Mouse (Mus musculus): ENCODE measurements around the gene Slc35g2. TPM values are rescaled to one million over a fixed set of nuclear protein-coding genes. Genes with fewer than 3 reads are reported as not detected.

Gene Slc35g2
- polyA plus RNA-seq, 1 experiment from 2014 or later = 7.5 TPM

- DNase-seq (ENCODE audit: low spot score) = no peak
- Histone ChIP-seq H3K36me3 (ENCODE audit: control insufficient read depth, insufficient read depth, low read length) (no peaks in the 10 kb centered on the region), H3K27me3 (ENCODE audit: control insufficient read depth, insufficient read depth, low read length) (no peaks in the 10 kb centered on the region), H3K4me3 (ENCODE audit: low read depth, low read length) (no peak overlapping the region), H3K27ac (ENCODE audit: low read depth, low read length) (no peak overlapping the region), H3K4me1 (replicated peaks; ENCODE audit: control insufficient read depth, insufficient read depth, low read length) (peaks cover 4% of the 10 kb centered on the region; the same call in 1 of the 2 replicates), H3K9ac (ENCODE audit: low read length) (no peak overlapping the region), H3K4me2 (ENCODE audit: low read depth, low read length, severe bottlenecking) (no peak overlapping the region), H3K9me3 (ENCODE audit: control insufficient read depth, low read length) (no peaks in the 10 kb centered on the region)
- 84% methylated on average over 2 of the region's 2 CpGs for WGBS
- ATAC-seq (replicated peaks; ENCODE audit: low FRiP score) = no peak
These were observed 2.4 kb upstream of the Slc35g2 start for GRCm38 (mm10) chr9:100573300-100573699.

- H3K4me3 ChIP-seq (ENCODE audit: low read depth, low read length) = no peak overlapping the region
These were observed 621 bp upstream of the Slc35g2 start for GRCm38 (mm10) chr9:100571511-100571910.

GRCm38 (mm10) chr9:100569798-100570625 lies 878 bp downstream of the Slc35g2 start:
- peak; percentile 70 for DNase-seq (ENCODE audit: low spot score)
- Histone ChIP-seq H3K27ac (ENCODE audit: low read depth, low read length) (no peak overlapping the region), H3K9ac (ENCODE audit: low read length) (peak overlapping the region; percentile 71), H3K4me2 (ENCODE audit: low read depth, low read length, severe bottlenecking) (peak overlapping the region; percentile 88), H3K9me3 (ENCODE audit: control insufficient read depth, low read length) (no peaks in the 10 kb centered on the region), H3K4me3 (ENCODE audit: low read depth, low read length) (peak overlapping the region; percentile 59), H3K27me3 (ENCODE audit: control insufficient read depth, insufficient read depth, low read length) (no peaks in the 10 kb centered on the region), H3K36me3 (ENCODE audit: control insufficient read depth, insufficient read depth, low read length) (no peaks in the 10 kb centered on the region), H3K4me1 (replicated peaks; ENCODE audit: control insufficient read depth, insufficient read depth, low read length) (peaks cover 4% of the 10 kb centered on the region; the same call in 1 of the 2 replicates)
- peak; percentile 61 for ATAC-seq (replicated peaks; ENCODE audit: low FRiP score)
- WGBS = 13% methylated on average over 32 of the region's 32 CpGs

More at GRCm38 (mm10) chr9:100571511-100571910, 621 bp upstream of the Slc35g2 start:
- H3K9me3 ChIP-seq (ENCODE audit: control insufficient read depth, low read length) = no peaks in the 10 kb centered on the region
- H3K4me1 ChIP-seq (replicated peaks; ENCODE audit: control insufficient read depth, insufficient read depth, low read length) = peaks cover 4% of the 10 kb centered on the region; the same call in 1 of the 2 replicates
- H3K9ac ChIP-seq (ENCODE audit: low read length) = no peak overlapping the region
- peak overlapping the region; percentile 88; the same call in 1 of the 2 replicates for H3K4me2 ChIP-seq (ENCODE audit: low read depth, low read length, severe bottlenecking)
- 86% methylated on average over 1 of the region's 1 CpGs for WGBS
- no peak overlapping the region for H3K27ac ChIP-seq (ENCODE audit: low read depth, low read length)
- no peaks in the 10 kb centered on the region for H3K36me3 ChIP-seq (ENCODE audit: control insufficient read depth, insufficient read depth, low read length)
- DNase-seq (ENCODE audit: low spot score) (no peak), ATAC-seq (replicated peaks; ENCODE audit: low FRiP score) (0 out of 2 replicates have a peak, but pooled peaks have one; percentile 1)
- no peaks in the 10 kb centered on the region for H3K27me3 ChIP-seq (ENCODE audit: control insufficient read depth, insufficient read depth, low read length)

GRCm38 (mm10) chr9:100560251-100560890 lies 10.5 kb downstream of the Slc35g2 start:
- H3K27ac ChIP-seq (ENCODE audit: low read depth, low read length) = no peak overlapping the region
- WGBS = 90% methylated on average over 10 of the region's 10 CpGs
- no peaks in the 10 kb centered on the region for H3K4me1 ChIP-seq (replicated peaks; ENCODE audit: control insufficient read depth, insufficient read depth, low read length)
- no peak for ATAC-seq (replicated peaks; ENCODE audit: low FRiP score)
- no peak overlapping the region for H3K4me2 ChIP-seq (ENCODE audit: low read depth, low read length, severe bottlenecking)
- DNase-seq (ENCODE audit: low spot score) = no peak
- no peaks in the 10 kb centered on the region for H3K27me3 ChIP-seq (ENCODE audit: control insufficient read depth, insufficient read depth, low read length)
- no peak overlapping the region for H3K9ac ChIP-seq (ENCODE audit: low read length)
- no peaks in the 10 kb centered on the region for H3K36me3 ChIP-seq (ENCODE audit: control insufficient read depth, insufficient read depth, low read length)
- H3K4me3 ChIP-seq (ENCODE audit: low read depth, low read length) = no peak overlapping the region
- H3K9me3 ChIP-seq (ENCODE audit: control insufficient read depth, low read length) = no peaks in the 10 kb centered on the region

GRCm38 (mm10) chr9:100558991-100559390 lies 11.9 kb downstream of the Slc35g2 start:
- no peak for DNase-seq (ENCODE audit: low spot score)
- H3K4me2 ChIP-seq (ENCODE audit: low read depth, low read length, severe bottlenecking) = no peak overlapping the region
- H3K9me3 ChIP-seq (ENCODE audit: control insufficient read depth, low read length) = no peaks in the 10 kb centered on the region
- no peaks in the 10 kb centered on the region for H3K27me3 ChIP-seq (ENCODE audit: control insufficient read depth, insufficient read depth, low read length)
- H3K36me3 ChIP-seq (ENCODE audit: control insufficient read depth, insufficient read depth, low read length) = no peaks in the 10 kb centered on the region
- ATAC-seq (replicated peaks; ENCODE audit: low FRiP score) = no peak
- no peaks in the 10 kb centered on the region for H3K4me1 ChIP-seq (replicated peaks; ENCODE audit: control insufficient read depth, insufficient read depth, low read length)
- H3K9ac ChIP-seq (ENCODE audit: low read length) = no peak overlapping the region
- H3K4me3 ChIP-seq (ENCODE audit: low read depth, low read length) = no peak overlapping the region
- no peak overlapping the region for H3K27ac ChIP-seq (ENCODE audit: low read depth, low read length)

GRCm38 (mm10) chr9:100558023-100558573 lies 12.8 kb downstream of the Slc35g2 start:
- Histone ChIP-seq H3K36me3 (ENCODE audit: control insufficient read depth, insufficient read depth, low read length) (no peaks in the 10 kb centered on the region), H3K4me1 (replicated peaks; ENCODE audit: control insufficient read depth, insufficient read depth, low read length) (no peaks in the 10 kb centered on the region), H3K9me3 (ENCODE audit: control insufficient read depth, low read length) (no peaks in the 10 kb centered on the region), H3K4me3 (ENCODE audit: low read depth, low read length) (no peak overlapping the region), H3K9ac (ENCODE audit: low read length) (no peak overlapping the region), H3K27me3 (ENCODE audit: control insufficient read depth, insufficient read depth, low read length) (no peaks in the 10 kb centered on the region), H3K27ac (ENCODE audit: low read depth, low read length) (no peak overlapping the region), H3K4me2 (ENCODE audit: low read depth, low read length, severe bottlenecking) (no peak overlapping the region)
- WGBS = 77% methylated on average over 4 of the region's 4 CpGs
- DNase-seq (ENCODE audit: low spot score) (no peak), ATAC-seq (replicated peaks; ENCODE audit: low FRiP score) (no peak)

DNA sequence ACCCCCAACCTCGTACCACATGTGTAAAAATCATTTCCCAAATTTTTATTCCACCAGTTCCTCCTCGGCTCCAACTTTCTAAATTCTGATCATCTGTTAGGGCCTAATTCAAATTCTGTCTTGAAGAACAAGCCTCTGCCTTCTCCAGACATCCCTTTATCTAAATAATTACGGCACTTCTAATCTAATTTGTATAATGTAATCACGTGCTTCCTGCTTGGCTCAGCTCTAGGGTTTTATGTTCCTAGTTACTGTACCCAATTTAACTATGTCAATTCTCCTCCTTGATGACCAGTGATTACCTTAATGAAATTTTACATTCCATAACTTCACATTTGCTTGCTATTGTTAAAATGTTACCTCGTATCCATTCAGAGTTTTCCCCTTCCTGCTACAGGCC lies 15.2 kb downstream of the Slc35g2 start:
- no peak overlapping the region for H3K4me2 ChIP-seq (ENCODE audit: low read depth, low read length, severe bottlenecking)

DNA sequence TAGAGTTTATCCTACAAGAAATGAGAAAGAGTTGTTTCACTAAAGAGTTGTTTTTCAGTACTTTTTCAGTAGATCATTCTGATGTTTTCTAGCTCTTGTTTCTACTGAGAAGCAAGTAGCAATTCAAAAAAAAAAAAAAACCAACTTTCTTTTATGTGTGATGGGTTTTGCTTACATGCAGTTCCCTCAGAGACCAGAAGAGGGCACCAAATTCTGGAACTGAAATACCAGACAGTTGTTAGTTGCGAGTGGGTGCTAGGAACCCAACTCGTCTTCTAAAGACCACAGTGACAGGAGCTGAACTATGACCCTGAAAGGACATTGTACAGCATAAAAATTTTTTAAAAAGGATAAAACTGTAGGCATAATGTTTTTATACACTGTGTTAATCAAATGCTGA lies 22.6 kb downstream of the Slc35g2 start:
- DNase-seq (ENCODE audit: low spot score) (no peak), ATAC-seq (replicated peaks; ENCODE audit: low FRiP score) (no peak)
- WGBS = 92% methylated on average over 2 of the region's 2 CpGs
- Histone ChIP-seq H3K9me3 (ENCODE audit: control insufficient read depth, low read length) (peaks cover 2% of the 10 kb centered on the region; the same call in 1 of the 2 replicates), H3K27ac (ENCODE audit: low read depth, low read length) (no peak overlapping the region), H3K36me3 (ENCODE audit: control insufficient read depth, insufficient read depth, low read length) (0 out of 2 replicates have a peak, but pooled peaks cover 3% of the 10 kb centered on the region), H3K27me3 (ENCODE audit: control insufficient read depth, insufficient read depth, low read length) (no peaks in the 10 kb centered on the region), H3K4me3 (ENCODE audit: low read depth, low read length) (no peak overlapping the region), H3K4me1 (replicated peaks; ENCODE audit: control insufficient read depth, insufficient read depth, low read length) (no peaks in the 10 kb centered on the region; the same call in 1 of the 2 replicates), H3K9ac (ENCODE audit: low read length) (no peak overlapping the region), H3K4me2 (ENCODE audit: low read depth, low read length, severe bottlenecking) (no peak overlapping the region)

More for the DNA sequence above, 15.2 kb downstream of the Slc35g2 start:
- no peaks in the 10 kb centered on the region for H3K4me1 ChIP-seq (replicated peaks; ENCODE audit: control insufficient read depth, insufficient read depth, low read length)
- H3K27me3 ChIP-seq (ENCODE audit: control insufficient read depth, insufficient read depth, low read length) = no peaks in the 10 kb centered on the region
- H3K27ac ChIP-seq (ENCODE audit: low read depth, low read length) = no peak overlapping the region
- ATAC-seq (replicated peaks; ENCODE audit: low FRiP score) (no peak), DNase-seq (ENCODE audit: low spot score) (no peak)
- H3K9me3 ChIP-seq (ENCODE audit: control insufficient read depth, low read length) = no peaks in the 10 kb centered on the region
- H3K9ac ChIP-seq (ENCODE audit: low read length) = no peak overlapping the region
- H3K4me3 ChIP-seq (ENCODE audit: low read depth, low read length) = no peak overlapping the region
- WGBS = 80% methylated on average over 5 of the region's 5 CpGs
- no peaks in the 10 kb centered on the region for H3K36me3 ChIP-seq (ENCODE audit: control insufficient read depth, insufficient read depth, low read length)

All from forebrain, embryonic 11.5 days (tissue).